Mouse (Mus musculus) monocyte, adult 2 months (primary cell): ENCODE results near the gene Mre11a.

ENCODE experiments used
- DNase-seq, 2 experiments: peaks; one replicate each; pipeline ENCODE4 v3.0.0; 2022; ENCODE audit warnings: low spot score in 2 of 2, low read depth in 1 of 2

Mre11a gene

GRCm38 (mm10) chr9:14784039-14785002 is at the start of gene Mre11a, which contains the start of gene Ankrd49:
TSS of gene Mre11a (plus strand) at chr9:14784654.
TSS of gene Ankrd49 (minus strand) at chr9:14784856.
- DNase-seq = peak; percentile 82 to 90

GRCm38 (mm10) chr9:14739498-14740150 is 44.8 kb upstream of the Mre11a start:
- DNase-seq = no peak

- DNase-seq = no peak
Observed at GRCm38 (mm10) chr9:14740151-14740924, 44.1 kb upstream of the Mre11a start, which contains the start of gene Piwil4. TSS of gene Piwil4 (minus strand) at chr9:14740733.

- no peak for DNase-seq
Observed at GRCm38 (mm10) chr9:14750901-14751502, 33.5 kb upstream of the Mre11a start.

GRCm38 (mm10) chr9:14751503-14752000 is 32.9 kb upstream of the Mre11a start:
- no peak for DNase-seq

GRCm38 (mm10) chr9:14752001-14752522 is 32.4 kb upstream of the Mre11a start, which contains the start of gene Fut4:
TSS of gene Fut4 (minus strand) at chr9:14752393.
- peak in 1 of 2 experiments; percentile 48 for DNase-seq

- no peak for DNase-seq
Observed at GRCm38 (mm10) chr9:14753947-14754346, 30.5 kb upstream of the Mre11a start.

- no peak for DNase-seq
Observed at GRCm38 (mm10) chr9:14754469-14754868, 30.0 kb upstream of the Mre11a start.

- DNase-seq = peak in 1 of 2 experiments; percentile 27
Observed at GRCm38 (mm10) chr9:14758590-14758989, 25.9 kb upstream of the Mre11a start.

- no peak for DNase-seq
Observed at GRCm38 (mm10) chr9:14759261-14759660, 25.2 kb upstream of the Mre11a start.

GRCm38 (mm10) chr9:14764765-14765164 is 19.7 kb upstream of the Mre11a start:
- DNase-seq = no peak

GRCm38 (mm10) chr9:14769811-14770210 is 14.6 kb upstream of the Mre11a start:
- DNase-seq = no peak

GRCm38 (mm10) chr9:14770803-14771471 is 13.5 kb upstream of the Mre11a start, which contains the start of gene 1700012B09Rik:
TSS of gene 1700012B09Rik (minus strand) at chr9:14771030.
- no peak for DNase-seq

GRCm38 (mm10) chr9:14772074-14772473 is 12.4 kb upstream of the Mre11a start:
- no peak for DNase-seq

- DNase-seq = no peak
Observed at GRCm38 (mm10) chr9:14773813-14774212, 10.6 kb upstream of the Mre11a start.

- no peak for DNase-seq
Observed at GRCm38 (mm10) chr9:14778341-14778740, 6.1 kb upstream of the Mre11a start.

GRCm38 (mm10) chr9:14787356-14787755 is 2.9 kb downstream of the Mre11a start:
- DNase-seq = no peak

- DNase-seq = no peak
Observed at GRCm38 (mm10) chr9:14805714-14806113, 21.3 kb downstream of the Mre11a start.

- no peak for DNase-seq
Observed at GRCm38 (mm10) chr9:14806786-14807185, 22.3 kb downstream of the Mre11a start.

- no peak for DNase-seq
Observed at GRCm38 (mm10) chr9:14810111-14810510, 25.7 kb downstream of the Mre11a start.
